Mouse (Mus musculus): ENCODE results near the gene Asic1. TPM values are rescaled to one million over a fixed set of nuclear protein-coding genes. Genes with fewer than 3 reads are reported as not detected.

The Asic1 gene
- polyA plus RNA-seq, 1 experiment from 2014 or later: 1.5 TPM

- Histone ChIP-seq H3K9me3 (ENCODE audit: control insufficient read depth, low read depth, low read length) (no peaks in the 10 kb centered on the region), H3K4me2 (replicated peaks; ENCODE audit: low read depth, low read length) (no peak overlapping the region), H3K9ac (replicated peaks; ENCODE audit: low read depth, low read length) (no peak overlapping the region), H3K36me3 (ENCODE audit: control insufficient read depth, insufficient read depth, low read length) (peaks cover 16% of the 10 kb centered on the region; the same call in 1 of the 2 replicates), H3K4me3 (ENCODE audit: low read depth, low read length) (no peak overlapping the region), H3K4me1 (ENCODE audit: control insufficient read depth, insufficient read depth, low read length) (peaks cover 10% of the 10 kb centered on the region), H3K27ac (ENCODE audit: low read length) (no peak overlapping the region), H3K27me3 (ENCODE audit: control insufficient read depth, insufficient read depth, low read length) (no peaks in the 10 kb centered on the region)
- WGBS: 91% methylated on average over 3 of the region's 4 CpGs
- no peak for ATAC-seq (ENCODE audit: insufficient number of reproducible peaks, insufficient read depth, low FRiP score, low read depth)
Observed at GRCm38 (mm10) chr15:99729056-99729783, 59.1 kb downstream of the Asic1 start.

GRCm38 (mm10) chr15:99731167-99731566 is 61.0 kb downstream of the Asic1 start:
- Histone ChIP-seq H3K4me1 (ENCODE audit: control insufficient read depth, insufficient read depth, low read length) (0 out of 2 replicates have a peak, but pooled peaks cover 3% of the 10 kb centered on the region), H3K4me3 (ENCODE audit: low read depth, low read length) (no peak overlapping the region), H3K9ac (replicated peaks; ENCODE audit: low read depth, low read length) (no peak overlapping the region), H3K4me2 (replicated peaks; ENCODE audit: low read depth, low read length) (no peak overlapping the region), H3K9me3 (ENCODE audit: control insufficient read depth, low read depth, low read length) (no peaks in the 10 kb centered on the region), H3K36me3 (ENCODE audit: control insufficient read depth, insufficient read depth, low read length) (peaks cover 25% of the 10 kb centered on the region), H3K27me3 (ENCODE audit: control insufficient read depth, insufficient read depth, low read length) (no peaks in the 10 kb centered on the region), H3K27ac (ENCODE audit: low read length) (no peak overlapping the region)
- no peak for ATAC-seq (ENCODE audit: insufficient number of reproducible peaks, insufficient read depth, low FRiP score, low read depth)
- WGBS: 79% methylated on average over 2 of the region's 2 CpGs

GRCm38 (mm10) chr15:99731678-99732077 is 61.5 kb downstream of the Asic1 start:
- H3K27me3 ChIP-seq (ENCODE audit: control insufficient read depth, insufficient read depth, low read length): no peaks in the 10 kb centered on the region
- H3K4me2 ChIP-seq (replicated peaks; ENCODE audit: low read depth, low read length): no peak overlapping the region
- H3K9ac ChIP-seq (replicated peaks; ENCODE audit: low read depth, low read length): no peak overlapping the region
- no peak overlapping the region for H3K4me3 ChIP-seq (ENCODE audit: low read depth, low read length)
- H3K36me3 ChIP-seq (ENCODE audit: control insufficient read depth, insufficient read depth, low read length): peaks cover 27% of the 10 kb centered on the region
- WGBS: 90% methylated on average over 3 of the region's 3 CpGs
- H3K27ac ChIP-seq (ENCODE audit: low read length): no peak overlapping the region
- H3K9me3 ChIP-seq (ENCODE audit: control insufficient read depth, low read depth, low read length): no peaks in the 10 kb centered on the region
- no peak for ATAC-seq (ENCODE audit: insufficient number of reproducible peaks, insufficient read depth, low FRiP score, low read depth)
- H3K4me1 ChIP-seq (ENCODE audit: control insufficient read depth, insufficient read depth, low read length): 0 out of 2 replicates have a peak, but pooled peaks cover under 1% of the 10 kb centered on the region

- no peak overlapping the region for H3K27ac ChIP-seq (ENCODE audit: low read length)
- H3K4me1 ChIP-seq (ENCODE audit: control insufficient read depth, insufficient read depth, low read length): no peaks in the 10 kb centered on the region
- H3K4me2 ChIP-seq (replicated peaks; ENCODE audit: low read depth, low read length): no peak overlapping the region
- 94% methylated on average over 5 of the region's 5 CpGs for WGBS
- peaks cover 29% of the 10 kb centered on the region for H3K36me3 ChIP-seq (ENCODE audit: control insufficient read depth, insufficient read depth, low read length)
- no peaks in the 10 kb centered on the region for H3K27me3 ChIP-seq (ENCODE audit: control insufficient read depth, insufficient read depth, low read length)
- H3K9me3 ChIP-seq (ENCODE audit: control insufficient read depth, low read depth, low read length): no peaks in the 10 kb centered on the region
- ATAC-seq (ENCODE audit: insufficient number of reproducible peaks, insufficient read depth, low FRiP score, low read depth): no peak
- H3K4me3 ChIP-seq (ENCODE audit: low read depth, low read length): no peak overlapping the region
- no peak overlapping the region for H3K9ac ChIP-seq (replicated peaks; ENCODE audit: low read depth, low read length)
Observed at GRCm38 (mm10) chr15:99733186-99733585, 63.0 kb downstream of the Asic1 start.

GRCm38 (mm10) chr15:99735631-99736030 is 65.5 kb downstream of the Asic1 start:
- no peak overlapping the region for H3K4me3 ChIP-seq (ENCODE audit: low read depth, low read length)
- H3K27ac ChIP-seq (ENCODE audit: low read length): no peak overlapping the region
- WGBS: 94% methylated on average over 2 of the region's 2 CpGs
- no peaks in the 10 kb centered on the region for H3K4me1 ChIP-seq (ENCODE audit: control insufficient read depth, insufficient read depth, low read length)
- H3K9me3 ChIP-seq (ENCODE audit: control insufficient read depth, low read depth, low read length): no peaks in the 10 kb centered on the region
- no peaks in the 10 kb centered on the region for H3K27me3 ChIP-seq (ENCODE audit: control insufficient read depth, insufficient read depth, low read length)
- no peak for ATAC-seq (ENCODE audit: insufficient number of reproducible peaks, insufficient read depth, low FRiP score, low read depth)
- H3K9ac ChIP-seq (replicated peaks; ENCODE audit: low read depth, low read length): no peak overlapping the region
- H3K4me2 ChIP-seq (replicated peaks; ENCODE audit: low read depth, low read length): no peak overlapping the region
- H3K36me3 ChIP-seq (ENCODE audit: control insufficient read depth, insufficient read depth, low read length): peaks cover 40% of the 10 kb centered on the region

- 91% methylated on average over 11 of the region's 11 CpGs for WGBS
- H3K4me1 ChIP-seq (ENCODE audit: control insufficient read depth, insufficient read depth, low read length): no peaks in the 10 kb centered on the region
- H3K4me2 ChIP-seq (replicated peaks; ENCODE audit: low read depth, low read length): no peak overlapping the region
- H3K9me3 ChIP-seq (ENCODE audit: control insufficient read depth, low read depth, low read length): no peaks in the 10 kb centered on the region
- H3K4me3 ChIP-seq (ENCODE audit: low read depth, low read length): no peak overlapping the region
- H3K36me3 ChIP-seq (ENCODE audit: control insufficient read depth, insufficient read depth, low read length): peaks cover 44% of the 10 kb centered on the region
- no peak overlapping the region for H3K9ac ChIP-seq (replicated peaks; ENCODE audit: low read depth, low read length)
- ATAC-seq (ENCODE audit: insufficient number of reproducible peaks, insufficient read depth, low FRiP score, low read depth): no peak
- H3K27me3 ChIP-seq (ENCODE audit: control insufficient read depth, insufficient read depth, low read length): no peaks in the 10 kb centered on the region
- no peak overlapping the region for H3K27ac ChIP-seq (ENCODE audit: low read length)
Observed at GRCm38 (mm10) chr15:99736675-99737074, 66.5 kb downstream of the Asic1 start.

- WGBS: 93% methylated on average over 4 of the region's 4 CpGs
- no peaks in the 10 kb centered on the region for H3K4me1 ChIP-seq (ENCODE audit: control insufficient read depth, insufficient read depth, low read length)
Observed at GRCm38 (mm10) chr15:99740229-99740628, 70.1 kb downstream of the Asic1 start.

More at GRCm38 (mm10) chr15:99740229-99740628, 70.1 kb downstream of the Asic1 start:
- Histone ChIP-seq H3K36me3 (ENCODE audit: control insufficient read depth, insufficient read depth, low read length) (peaks cover 56% of the 10 kb centered on the region), H3K27ac (ENCODE audit: low read length) (no peak overlapping the region), H3K4me3 (ENCODE audit: low read depth, low read length) (no peak overlapping the region), H3K27me3 (ENCODE audit: control insufficient read depth, insufficient read depth, low read length) (no peaks in the 10 kb centered on the region), H3K9me3 (ENCODE audit: control insufficient read depth, low read depth, low read length) (no peaks in the 10 kb centered on the region), H3K9ac (replicated peaks; ENCODE audit: low read depth, low read length) (no peak overlapping the region), H3K4me2 (replicated peaks; ENCODE audit: low read depth, low read length) (no peak overlapping the region)
- ATAC-seq (ENCODE audit: insufficient number of reproducible peaks, insufficient read depth, low FRiP score, low read depth): no peak

Data from stomach, embryonic 14.5 days (tissue).